Mouse (Mus musculus): ENCODE data around the gene Shisa6. TPM values are rescaled to one million over a fixed set of nuclear protein-coding genes. Genes with fewer than 3 reads are reported as not detected.

Gene Shisa6
- polyA plus RNA-seq, 1 experiment from 2014 or later = 11.6 TPM

DNA sequence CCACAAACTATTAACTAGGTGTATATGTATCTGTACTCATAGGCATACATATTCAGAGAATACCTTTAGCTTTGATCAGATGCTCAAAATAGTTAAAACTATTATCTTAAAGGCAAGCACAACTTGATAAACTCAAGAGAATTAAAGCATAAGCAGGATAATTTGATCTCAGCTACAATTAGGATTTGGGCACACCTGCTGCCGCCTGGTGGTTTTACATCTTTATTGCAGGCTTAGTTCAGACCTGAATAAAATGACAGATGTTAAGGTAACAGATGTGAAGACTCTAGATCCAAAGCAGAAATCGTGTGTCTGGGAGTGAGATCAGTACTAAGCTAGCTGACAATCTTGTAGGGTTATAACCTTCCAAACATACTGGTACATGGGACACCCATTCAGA is 24.8 kb downstream of the Shisa6 start:
- ATAC-seq (ENCODE audit: low read depth) = no peak
- H3K4me2 ChIP-seq (ENCODE audit: low read depth, low read length) = no peak overlapping the region
- WGBS = 82% methylated on average over 2 of the region's 2 CpGs

DNA sequence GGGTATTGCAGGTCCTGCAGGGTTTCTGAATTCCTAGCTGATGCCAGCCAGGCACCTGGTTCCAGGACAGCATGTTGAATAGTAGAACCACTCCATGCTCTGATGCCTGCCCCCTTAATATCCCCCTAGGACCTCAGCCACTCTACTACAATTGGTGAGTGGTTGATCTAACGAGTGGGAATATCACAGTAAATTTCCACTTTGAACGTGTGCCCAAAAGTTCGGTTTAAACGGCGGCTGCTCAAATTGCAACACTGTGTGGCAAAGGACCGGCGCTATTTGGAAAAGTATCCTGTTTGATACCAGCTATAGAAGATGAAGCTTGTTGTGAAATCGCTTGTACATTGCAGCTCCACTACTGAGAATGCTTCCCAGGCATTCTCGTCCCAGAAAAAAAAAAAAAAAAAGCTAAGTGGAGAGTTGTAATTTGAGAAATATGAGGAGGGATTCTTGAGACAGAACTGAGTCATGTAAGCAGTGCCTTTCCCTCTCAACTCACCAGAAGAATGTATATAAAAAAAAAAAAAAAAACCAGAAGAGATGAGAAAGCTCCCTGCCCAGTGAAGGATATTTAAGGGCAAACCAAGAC is 26.8 kb downstream of the Shisa6 start:
- ATAC-seq (ENCODE audit: low read depth) = no peak
- Histone ChIP-seq H3K9ac (replicated peaks; ENCODE audit: low read depth, low read length) (no peak overlapping the region), H3K36me3 (ENCODE audit: control insufficient read depth, insufficient read depth, low read length) (no peaks in the 10 kb centered on the region), H3K9me3 (ENCODE audit: control insufficient read depth, low read length) (no peaks in the 10 kb centered on the region), H3K27me3 (ENCODE audit: control insufficient read depth, insufficient read depth, low read length) (no peaks in the 10 kb centered on the region), H3K4me3 (ENCODE audit: low read depth, low read length) (no peak overlapping the region), H3K4me1 (ENCODE audit: control insufficient read depth, insufficient read depth, low read length) (no peaks in the 10 kb centered on the region), H3K27ac (ENCODE audit: low read depth, low read length) (no peak overlapping the region), H3K4me2 (ENCODE audit: low read depth, low read length) (no peak overlapping the region)
- 84% methylated on average over 9 of the region's 9 CpGs for WGBS

More for the DNA sequence above, 24.8 kb downstream of the Shisa6 start:
- Histone ChIP-seq H3K27me3 (ENCODE audit: control insufficient read depth, insufficient read depth, low read length) (no peaks in the 10 kb centered on the region), H3K9me3 (ENCODE audit: control insufficient read depth, low read length) (no peaks in the 10 kb centered on the region), H3K4me1 (ENCODE audit: control insufficient read depth, insufficient read depth, low read length) (no peaks in the 10 kb centered on the region), H3K27ac (ENCODE audit: low read depth, low read length) (no peak overlapping the region), H3K4me3 (ENCODE audit: low read depth, low read length) (no peak overlapping the region), H3K36me3 (ENCODE audit: control insufficient read depth, insufficient read depth, low read length) (no peaks in the 10 kb centered on the region), H3K9ac (replicated peaks; ENCODE audit: low read depth, low read length) (no peak overlapping the region)

DNA sequence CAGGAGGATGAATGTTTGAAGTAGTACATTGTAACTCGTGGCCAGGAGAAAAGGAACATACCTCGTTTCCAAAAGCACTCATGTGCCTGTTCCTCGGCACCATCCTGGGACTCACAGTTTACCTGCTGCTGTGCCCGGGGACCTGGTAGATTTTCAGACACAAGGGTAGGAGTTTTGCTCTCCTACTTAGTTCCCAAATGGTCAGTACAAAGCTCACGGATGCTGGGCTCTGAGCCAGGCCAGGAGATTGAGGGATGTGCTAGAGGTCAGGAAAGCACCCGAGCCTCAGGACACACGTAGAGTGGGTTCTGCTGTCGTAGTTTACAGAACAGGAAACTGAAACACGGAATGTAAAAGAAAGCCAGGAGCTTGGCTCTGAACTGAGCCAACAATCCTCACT is 29.5 kb downstream of the Shisa6 start:
- 83% methylated on average over 9 of the region's 9 CpGs for WGBS
- no peaks in the 10 kb centered on the region for H3K27me3 ChIP-seq (ENCODE audit: control insufficient read depth, insufficient read depth, low read length)
- no peak for ATAC-seq (ENCODE audit: low read depth)
- H3K4me3 ChIP-seq (ENCODE audit: low read depth, low read length) = no peak overlapping the region
- H3K9me3 ChIP-seq (ENCODE audit: control insufficient read depth, low read length) = no peaks in the 10 kb centered on the region
- H3K9ac ChIP-seq (replicated peaks; ENCODE audit: low read depth, low read length) = no peak overlapping the region
- H3K4me2 ChIP-seq (ENCODE audit: low read depth, low read length) = no peak overlapping the region
- no peaks in the 10 kb centered on the region for H3K4me1 ChIP-seq (ENCODE audit: control insufficient read depth, insufficient read depth, low read length)
- no peaks in the 10 kb centered on the region for H3K36me3 ChIP-seq (ENCODE audit: control insufficient read depth, insufficient read depth, low read length)
- no peak overlapping the region for H3K27ac ChIP-seq (ENCODE audit: low read depth, low read length)

DNA sequence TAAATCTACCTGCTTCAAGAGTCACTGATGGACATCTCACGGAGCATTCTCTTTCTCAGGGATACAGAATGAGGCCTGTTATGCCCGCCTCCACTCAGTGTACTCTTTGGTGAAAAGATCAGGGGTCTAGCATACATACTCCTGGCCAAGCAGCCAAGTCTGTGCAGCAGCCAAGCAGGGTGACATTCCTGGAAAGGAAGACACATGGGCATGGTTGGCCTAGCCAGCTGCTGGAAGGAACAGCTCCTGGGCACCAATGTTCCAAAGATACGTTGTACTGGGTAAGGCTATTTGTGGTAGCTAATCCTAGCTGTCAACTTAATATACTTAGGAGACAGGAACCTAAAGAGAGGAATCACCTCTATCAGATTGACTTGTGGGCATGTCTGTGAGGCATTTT is 31.4 kb downstream of the Shisa6 start:
- no peak overlapping the region for H3K4me3 ChIP-seq (ENCODE audit: low read depth, low read length)
- no peaks in the 10 kb centered on the region for H3K9me3 ChIP-seq (ENCODE audit: control insufficient read depth, low read length)
- no peaks in the 10 kb centered on the region for H3K27me3 ChIP-seq (ENCODE audit: control insufficient read depth, insufficient read depth, low read length)
- no peak overlapping the region for H3K27ac ChIP-seq (ENCODE audit: low read depth, low read length)
- H3K9ac ChIP-seq (replicated peaks; ENCODE audit: low read depth, low read length) = no peak overlapping the region
- H3K4me2 ChIP-seq (ENCODE audit: low read depth, low read length) = no peak overlapping the region
- no peaks in the 10 kb centered on the region for H3K4me1 ChIP-seq (ENCODE audit: control insufficient read depth, insufficient read depth, low read length)
- H3K36me3 ChIP-seq (ENCODE audit: control insufficient read depth, insufficient read depth, low read length) = no peaks in the 10 kb centered on the region
- ATAC-seq (ENCODE audit: low read depth) = no peak
- WGBS = 94% methylated on average over 3 of the region's 3 CpGs

DNA sequence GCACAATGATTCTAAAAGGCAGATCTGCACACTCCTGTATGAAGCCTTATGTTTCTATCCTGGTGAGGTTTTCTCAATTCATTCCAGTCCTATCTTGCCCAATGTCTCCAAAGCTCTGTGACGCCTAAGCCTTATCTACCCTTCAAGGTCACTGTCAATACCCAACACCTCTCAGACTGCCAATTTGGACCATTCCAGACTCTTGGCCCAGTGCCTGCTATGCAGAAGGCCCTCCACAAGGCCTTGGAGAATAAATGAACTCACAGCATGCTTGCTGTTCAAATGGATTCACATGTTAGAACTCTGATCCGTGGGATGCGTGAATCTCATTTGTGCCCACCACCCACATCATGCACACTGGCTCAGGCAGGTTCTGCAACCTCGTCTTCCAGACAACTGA is 38.0 kb downstream of the Shisa6 start:
- Histone ChIP-seq H3K4me1 (ENCODE audit: control insufficient read depth, insufficient read depth, low read length) (no peaks in the 10 kb centered on the region), H3K4me2 (ENCODE audit: low read depth, low read length) (no peak overlapping the region), H3K4me3 (ENCODE audit: low read depth, low read length) (no peak overlapping the region), H3K27me3 (ENCODE audit: control insufficient read depth, insufficient read depth, low read length) (no peaks in the 10 kb centered on the region), H3K9ac (replicated peaks; ENCODE audit: low read depth, low read length) (no peak overlapping the region), H3K9me3 (ENCODE audit: control insufficient read depth, low read length) (no peaks in the 10 kb centered on the region), H3K27ac (ENCODE audit: low read depth, low read length) (no peak overlapping the region), H3K36me3 (ENCODE audit: control insufficient read depth, insufficient read depth, low read length) (no peaks in the 10 kb centered on the region)
- 79% methylated on average over 4 of the region's 4 CpGs for WGBS
- no peak for ATAC-seq (ENCODE audit: low read depth)

DNA sequence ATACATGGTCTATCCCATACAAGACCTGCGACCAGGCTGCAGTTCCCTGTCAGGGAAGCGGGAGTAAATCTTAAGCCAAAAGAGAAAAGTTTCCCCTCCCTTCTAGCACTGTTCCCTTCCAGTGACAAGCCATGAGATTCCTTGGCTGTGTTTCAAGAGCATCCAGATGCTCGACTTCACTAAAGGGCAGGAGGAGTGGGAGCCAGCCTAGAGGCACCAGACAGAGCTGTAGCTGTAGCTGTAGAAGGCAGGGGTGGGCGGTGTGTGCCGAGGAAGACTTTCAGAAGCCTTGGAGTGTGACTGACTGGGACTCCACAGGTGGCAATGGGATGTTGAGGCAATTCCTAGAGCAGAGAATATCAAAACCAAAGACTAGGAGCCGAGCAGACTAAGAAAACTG is 43.3 kb downstream of the Shisa6 start:
- Histone ChIP-seq H3K27ac (ENCODE audit: low read depth, low read length) (no peak overlapping the region), H3K36me3 (ENCODE audit: control insufficient read depth, insufficient read depth, low read length) (no peaks in the 10 kb centered on the region), H3K27me3 (ENCODE audit: control insufficient read depth, insufficient read depth, low read length) (no peaks in the 10 kb centered on the region), H3K4me3 (ENCODE audit: low read depth, low read length) (no peak overlapping the region), H3K9me3 (ENCODE audit: control insufficient read depth, low read length) (no peaks in the 10 kb centered on the region), H3K4me2 (ENCODE audit: low read depth, low read length) (no peak overlapping the region), H3K4me1 (ENCODE audit: control insufficient read depth, insufficient read depth, low read length) (no peaks in the 10 kb centered on the region), H3K9ac (replicated peaks; ENCODE audit: low read depth, low read length) (no peak overlapping the region)
- no peak for ATAC-seq (ENCODE audit: low read depth)
- 79% methylated on average over 6 of the region's 6 CpGs for WGBS

DNA sequence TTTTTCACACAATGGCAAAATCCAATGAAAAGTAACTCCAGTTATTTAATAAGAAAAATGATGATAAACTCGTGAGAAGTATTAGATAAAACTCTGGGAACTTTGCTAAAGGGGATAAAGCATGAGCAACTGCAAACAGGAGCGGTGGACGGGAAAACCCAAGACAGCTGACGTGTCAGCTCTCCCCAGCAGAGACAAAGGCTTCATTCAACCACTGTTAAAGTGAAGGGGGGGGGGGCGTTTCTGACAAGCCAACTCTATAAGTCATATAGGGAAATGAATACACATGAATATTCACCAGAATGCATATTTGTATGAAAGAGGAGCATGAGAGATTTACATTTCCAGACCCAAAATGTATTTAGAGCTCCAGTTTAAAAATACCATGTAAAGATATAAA is 83.1 kb downstream of the Shisa6 start:
- no peak for ATAC-seq (ENCODE audit: low read depth)
- Histone ChIP-seq H3K27ac (ENCODE audit: low read depth, low read length) (no peak overlapping the region), H3K4me1 (ENCODE audit: control insufficient read depth, insufficient read depth, low read length) (no peaks in the 10 kb centered on the region), H3K27me3 (ENCODE audit: control insufficient read depth, insufficient read depth, low read length) (no peaks in the 10 kb centered on the region), H3K9me3 (ENCODE audit: control insufficient read depth, low read length) (no peaks in the 10 kb centered on the region), H3K4me2 (ENCODE audit: low read depth, low read length) (no peak overlapping the region), H3K36me3 (ENCODE audit: control insufficient read depth, insufficient read depth, low read length) (no peaks in the 10 kb centered on the region), H3K9ac (replicated peaks; ENCODE audit: low read depth, low read length) (no peak overlapping the region), H3K4me3 (ENCODE audit: low read depth, low read length) (no peak overlapping the region)
- 13% methylated on average over 5 of the region's 5 CpGs for WGBS

DNA sequence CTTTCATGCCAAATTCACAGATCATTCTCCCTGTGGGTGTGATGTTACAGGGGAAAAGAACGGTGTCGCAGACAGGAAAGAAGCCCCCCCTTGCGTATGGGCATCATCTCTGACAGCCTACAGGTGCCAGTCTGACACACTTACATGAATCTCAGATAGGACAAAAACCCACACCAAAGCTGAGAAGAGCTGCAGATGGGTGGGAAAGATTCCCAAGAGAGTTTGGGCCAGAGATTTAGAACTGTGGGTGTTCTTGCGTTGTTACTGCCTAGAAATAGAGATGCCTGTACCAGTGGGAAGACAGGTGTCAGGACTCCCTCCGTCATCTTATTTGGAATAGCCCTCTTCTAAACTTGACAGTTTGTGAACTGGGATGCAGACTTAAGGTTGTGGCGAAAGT is 99.6 kb downstream of the Shisa6 start:
- Histone ChIP-seq H3K4me2 (ENCODE audit: low read depth, low read length) (no peak overlapping the region), H3K36me3 (ENCODE audit: control insufficient read depth, insufficient read depth, low read length) (no peaks in the 10 kb centered on the region), H3K4me1 (ENCODE audit: control insufficient read depth, insufficient read depth, low read length) (no peaks in the 10 kb centered on the region), H3K9me3 (ENCODE audit: control insufficient read depth, low read length) (no peaks in the 10 kb centered on the region), H3K9ac (replicated peaks; ENCODE audit: low read depth, low read length) (no peak overlapping the region), H3K27ac (ENCODE audit: low read depth, low read length) (no peak overlapping the region), H3K27me3 (ENCODE audit: control insufficient read depth, insufficient read depth, low read length) (no peaks in the 10 kb centered on the region), H3K4me3 (ENCODE audit: low read depth, low read length) (no peak overlapping the region)
- no peak for ATAC-seq (ENCODE audit: low read depth)
- WGBS = 96% methylated on average over 6 of the region's 6 CpGs

DNA sequence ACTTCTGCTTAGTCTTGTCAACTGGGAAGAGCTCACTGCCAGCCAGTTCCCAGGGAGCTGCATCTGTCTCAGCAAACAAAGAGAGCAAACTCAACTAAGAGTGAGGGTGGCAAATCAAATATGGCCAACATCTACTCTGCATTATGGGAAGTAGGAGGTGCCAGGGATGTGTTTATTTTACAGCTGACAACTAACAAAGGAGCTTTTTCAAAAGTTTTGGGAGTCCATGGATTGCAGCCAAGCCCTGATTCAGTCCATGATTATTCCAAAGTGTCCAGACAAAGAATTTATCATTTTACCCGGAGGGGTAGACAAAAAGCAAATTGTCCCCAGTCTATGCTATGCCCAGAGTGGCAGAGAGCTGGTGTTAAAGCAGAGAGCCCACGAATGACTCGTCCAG is 107.5 kb downstream of the Shisa6 start:
- Histone ChIP-seq H3K4me2 (ENCODE audit: low read depth, low read length) (no peak overlapping the region; the same call in 1 of the 2 replicates), H3K36me3 (ENCODE audit: control insufficient read depth, insufficient read depth, low read length) (no peaks in the 10 kb centered on the region), H3K27me3 (ENCODE audit: control insufficient read depth, insufficient read depth, low read length) (no peaks in the 10 kb centered on the region), H3K4me3 (ENCODE audit: low read depth, low read length) (no peak overlapping the region), H3K4me1 (ENCODE audit: control insufficient read depth, insufficient read depth, low read length) (no peaks in the 10 kb centered on the region), H3K9ac (replicated peaks; ENCODE audit: low read depth, low read length) (no peak overlapping the region), H3K27ac (ENCODE audit: low read depth, low read length) (no peak overlapping the region), H3K9me3 (ENCODE audit: control insufficient read depth, low read length) (no peaks in the 10 kb centered on the region)
- 45% methylated on average over 3 of the region's 3 CpGs for WGBS
- ATAC-seq (ENCODE audit: low read depth) = no peak

All from neural tube, embryonic 14.5 days (tissue).